Mouse (Mus musculus) neural tube, embryonic 10.5 days (tissue): ENCODE results near the gene Sfxn2.
"Not testable (repeated sequence)": the region's sequence is repeated elsewhere in the genome, so short reads cannot be mapped to it uniquely, and the experiment has no call there.

Experiments
- DNase-seq: peaks from one replicate; pipeline ENCODE4 v3.0.0-alpha.2; 2017; ENCODE audit warnings: low spot score; ENCODE audit errors: extremely low spot score

Gene Sfxn2

DNA sequence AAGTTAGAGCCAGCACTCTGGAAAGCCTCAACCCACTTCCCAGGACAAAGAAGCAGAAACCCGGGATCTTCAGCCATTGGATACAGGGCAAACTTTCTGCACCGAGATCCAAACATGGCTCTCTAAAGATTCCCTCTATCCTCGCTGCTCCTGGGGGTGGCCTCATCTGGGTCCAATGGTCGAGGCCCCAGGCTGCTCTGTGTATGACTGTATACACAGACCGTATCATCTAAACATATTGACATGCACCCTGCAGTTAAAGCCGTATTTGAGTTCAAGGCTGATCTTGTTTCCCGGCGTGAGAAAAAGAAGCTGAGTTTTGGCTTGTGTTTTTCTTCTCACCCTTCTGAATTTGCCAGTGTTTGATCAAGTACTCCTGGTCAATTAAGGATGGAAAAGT is 30.4 kb upstream of the Sfxn2 start:
- no peak for DNase-seq

DNA sequence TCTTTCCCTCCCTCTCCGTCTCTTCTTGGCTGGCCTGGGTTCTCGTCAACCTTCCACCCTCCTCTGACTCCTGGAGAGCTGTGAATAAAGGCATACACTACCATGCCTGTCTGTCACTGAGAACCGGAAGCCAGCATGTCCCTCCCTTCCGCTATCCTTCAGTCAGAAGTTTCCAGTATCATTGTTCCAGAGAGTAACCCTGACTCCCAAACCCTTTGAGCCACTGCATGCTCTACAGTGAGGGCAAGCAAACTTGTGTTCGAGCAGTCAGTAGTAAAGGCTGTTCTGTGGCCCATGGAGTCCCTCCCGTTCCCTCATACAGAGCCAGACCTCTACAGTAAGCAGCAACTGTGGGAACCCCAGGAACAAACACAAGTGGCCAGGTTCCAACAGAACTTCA is 25.6 kb upstream of the Sfxn2 start:
- no peak for DNase-seq

DNA sequence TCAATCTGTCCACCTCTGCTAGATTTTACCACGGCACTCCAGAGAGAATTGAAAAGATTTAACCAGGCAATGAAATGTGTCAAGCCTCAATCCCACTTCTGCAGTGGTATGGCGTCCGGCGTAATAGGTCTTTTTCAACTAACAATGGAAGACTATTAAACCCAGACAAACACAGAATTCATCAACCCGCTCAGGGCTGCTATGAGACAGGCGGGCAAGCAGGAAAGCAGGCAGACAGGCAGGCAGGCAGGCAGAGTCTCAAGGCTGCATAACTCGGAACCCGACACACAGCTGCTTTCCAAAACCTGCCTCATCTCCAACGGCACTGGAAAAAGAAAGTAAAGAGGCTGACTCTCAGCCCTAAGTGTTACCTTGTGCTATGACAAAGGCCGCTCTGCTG is 25.1 kb upstream of the Sfxn2 start:
- no peak for DNase-seq

DNA sequence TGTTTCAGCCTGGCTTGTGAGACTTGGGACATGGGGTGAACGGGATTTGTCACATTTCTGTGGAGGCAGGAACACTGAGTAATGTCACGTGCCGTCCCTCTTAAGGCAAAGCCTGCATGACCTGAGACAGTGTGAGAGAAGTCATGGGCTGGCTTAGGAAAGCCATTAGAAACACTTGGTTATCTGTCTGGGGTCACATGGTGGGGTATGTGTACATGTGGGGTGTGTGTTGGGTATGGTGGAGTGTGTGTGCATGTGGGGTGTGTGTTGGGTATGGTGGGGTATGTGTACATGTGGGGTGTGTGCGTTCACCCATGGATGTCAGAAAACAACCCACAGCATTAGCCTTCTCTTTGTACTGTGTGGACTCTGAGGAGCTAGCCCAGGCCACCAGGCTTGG is 22.8 kb upstream of the Sfxn2 start:
- no peak for DNase-seq

DNA sequence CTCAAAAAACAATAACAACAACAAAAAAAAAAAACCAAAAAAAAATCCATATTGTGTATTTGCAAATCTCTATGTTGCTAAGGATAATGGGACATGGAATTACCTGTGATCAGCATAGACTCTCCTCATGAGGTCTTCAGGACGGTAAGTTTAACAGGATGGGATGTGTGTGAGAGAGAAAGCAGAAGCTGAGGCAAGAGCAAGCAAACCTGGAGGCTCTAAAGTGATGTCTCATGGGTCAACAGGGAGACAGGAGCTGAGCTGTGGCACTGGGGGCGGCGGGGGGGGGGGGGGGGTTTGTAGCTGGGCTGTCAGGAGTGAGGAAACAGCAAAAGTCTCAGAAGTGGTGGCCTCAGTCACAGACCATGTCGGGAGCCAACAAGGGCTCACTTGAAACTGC is 20.7 kb upstream of the Sfxn2 start:
- DNase-seq, result no peak

- no peak for DNase-seq
These were observed 19.6 kb upstream of the Sfxn2 start for GRCm38 (mm10) chr19:46553541-46553955.

DNA sequence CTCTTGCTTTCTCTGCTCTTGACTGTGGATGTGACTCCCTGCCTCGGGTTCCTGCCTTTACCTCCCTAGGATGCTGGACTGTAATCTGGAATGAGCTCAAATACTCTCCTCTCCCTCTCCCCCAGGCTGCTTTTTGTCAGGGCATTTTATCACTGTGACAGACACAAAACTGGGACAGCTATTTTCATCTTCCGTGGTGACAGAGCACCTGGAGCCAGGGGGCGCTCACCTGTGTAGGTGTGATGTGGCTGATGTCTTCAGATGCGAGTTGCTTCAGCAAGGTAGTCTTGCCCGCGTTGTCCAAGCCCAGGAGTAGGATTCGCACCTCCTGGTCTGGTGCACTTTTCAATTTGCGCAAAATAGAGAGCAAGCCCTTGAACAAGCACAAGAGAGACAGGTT is 15.2 kb upstream of the Sfxn2 start:
- DNase-seq, result no peak

GRCm38 (mm10) chr19:46558631-46559030 is 14.5 kb upstream of the Sfxn2 start:
- DNase-seq, result no peak

DNA sequence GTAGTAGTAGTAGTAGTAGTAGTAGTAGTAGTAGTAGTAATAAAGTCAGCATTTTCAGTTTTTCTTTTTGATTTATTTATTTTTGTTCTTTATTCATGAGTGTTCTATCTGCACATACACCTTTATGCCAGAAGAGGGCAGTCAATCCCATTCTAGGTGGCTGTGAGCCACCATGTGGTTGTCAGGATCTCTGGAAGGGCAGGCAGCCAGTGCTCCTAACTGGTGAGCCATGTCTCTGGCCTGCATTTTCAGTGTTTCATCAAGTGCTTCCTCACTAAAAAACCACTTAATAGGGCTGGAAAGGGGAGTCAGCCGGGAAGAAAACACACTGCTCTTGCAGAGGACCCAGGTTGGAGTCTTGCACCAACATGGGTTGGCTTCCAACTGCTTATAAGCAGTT is 11.0 kb upstream of the Sfxn2 start:
- peak; percentile 29 for DNase-seq

- DNase-seq, result no peak
These were observed 10.3 kb upstream of the Sfxn2 start for GRCm38 (mm10) chr19:46562581-46563515.

- DNase-seq, result no peak
These were observed 9.6 kb upstream of the Sfxn2 start for GRCm38 (mm10) chr19:46563603-46564002.

DNA sequence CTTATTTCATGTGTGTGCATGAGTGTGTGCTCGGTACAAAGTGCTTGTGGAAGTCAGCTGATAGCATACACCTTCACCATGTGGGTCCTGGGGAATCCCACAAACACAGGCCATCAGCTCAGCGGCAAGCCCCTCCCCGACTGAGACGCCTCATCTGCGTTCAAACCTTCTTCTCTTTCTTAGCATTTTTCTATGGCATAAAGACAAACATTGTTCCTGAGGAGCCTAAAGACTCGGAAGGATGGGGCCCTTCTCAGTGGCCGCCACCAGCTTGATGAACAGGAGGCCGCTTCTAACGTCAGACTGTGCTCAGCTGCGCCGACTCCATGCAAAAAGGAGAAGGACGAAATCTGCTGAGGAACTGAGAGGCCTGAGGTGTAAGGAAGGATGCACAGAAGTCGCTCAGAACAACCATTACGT is 9.1 kb upstream of the Sfxn2 start:
- no peak for DNase-seq

DNA sequence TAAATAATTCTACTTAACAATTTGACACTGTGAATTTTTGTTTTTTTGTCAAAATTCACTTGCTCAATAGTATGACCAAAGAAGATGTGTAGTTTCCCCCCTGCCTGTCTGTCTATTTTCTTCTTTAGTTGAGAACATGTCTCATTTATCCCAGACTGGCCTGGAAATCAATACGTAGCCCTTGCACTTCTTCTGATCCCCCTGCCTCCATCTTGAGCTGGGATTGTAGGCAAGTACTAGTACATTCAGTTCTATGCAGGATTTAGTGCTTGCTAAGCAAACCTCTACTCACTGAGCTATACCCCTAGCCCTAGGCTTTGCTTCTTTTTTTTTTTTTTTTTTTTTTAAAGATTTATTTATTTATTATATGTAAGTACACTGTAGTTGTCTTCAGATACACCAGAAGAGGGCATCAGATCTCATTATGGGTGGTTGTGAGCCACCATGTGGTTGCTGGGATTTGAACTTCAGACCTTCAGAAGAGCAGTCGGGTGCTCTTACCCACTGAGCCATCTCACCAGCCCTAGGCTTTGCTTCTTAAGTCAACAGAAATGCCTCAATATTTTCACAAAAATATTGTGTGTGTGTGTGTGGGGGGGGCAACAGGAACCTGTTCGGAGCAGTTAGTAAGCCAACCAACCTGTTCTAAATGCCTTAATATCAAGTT is 1.8 kb upstream of the Sfxn2 start:
- DNase-seq, result not testable (repeated sequence)

GRCm38 (mm10) chr19:46571878-46572244 is 1.3 kb upstream of the Sfxn2 start:
- DNase-seq, result no peak

DNA sequence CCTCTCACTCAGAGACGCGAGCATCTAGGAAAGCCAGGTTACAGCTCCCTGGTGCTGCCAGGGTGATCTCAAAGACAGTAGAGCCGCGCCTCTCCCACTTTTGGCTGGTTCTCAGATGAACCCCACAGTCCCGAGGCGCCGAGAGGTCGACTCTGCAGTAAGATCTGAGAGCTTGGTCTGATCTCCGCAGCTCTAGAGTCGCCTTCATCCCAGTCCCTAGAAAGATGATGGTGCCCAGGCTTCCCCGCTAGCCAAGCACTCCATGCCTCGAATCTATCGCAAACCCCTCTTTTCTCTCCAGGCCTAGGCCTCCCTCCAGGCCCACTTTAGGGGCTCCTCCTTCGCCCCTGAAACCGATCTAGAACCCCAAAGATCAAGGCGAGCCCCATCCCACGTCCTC is 617 bp upstream of the Sfxn2 start:
- DNase-seq, result no peak

GRCm38 (mm10) chr19:46573990-46574389 is 825 bp downstream of the Sfxn2 start:
- no peak for DNase-seq

GRCm38 (mm10) chr19:46575196-46575595 is 2.0 kb downstream of the Sfxn2 start:
- no peak for DNase-seq

DNA sequence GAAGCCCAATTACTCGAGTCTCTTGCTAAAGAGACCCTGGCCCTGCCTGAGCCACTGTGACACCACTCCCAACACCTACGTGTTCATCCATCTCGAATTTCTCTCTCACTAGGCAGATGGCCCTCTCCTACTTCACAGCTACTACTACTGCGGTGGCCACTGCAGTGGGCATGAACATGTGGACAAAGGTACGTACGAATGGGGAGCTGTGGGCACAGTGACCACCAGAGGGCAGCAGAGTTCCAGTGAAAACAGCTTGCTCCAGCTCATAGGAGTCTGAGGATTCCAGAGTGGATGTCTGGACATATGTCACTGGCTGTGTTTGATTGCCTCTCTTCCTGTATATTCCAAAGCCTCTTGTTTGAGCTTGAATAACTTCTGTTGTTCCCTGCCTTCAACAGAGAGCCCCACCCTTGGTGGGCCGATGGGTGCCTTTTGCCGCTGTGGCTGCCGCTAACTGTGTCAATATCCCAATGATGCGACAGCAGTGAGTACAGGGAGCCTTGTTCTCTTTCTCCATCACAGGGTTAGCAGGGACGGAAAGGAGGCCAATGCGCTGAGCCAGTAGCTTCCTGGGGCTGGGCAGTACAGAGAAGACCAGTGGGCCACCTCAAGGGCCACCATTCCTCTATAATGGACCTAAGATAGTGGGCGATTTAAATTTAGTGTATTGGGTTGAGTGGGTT is 14.8 kb downstream of the Sfxn2 start:
- peak; percentile 89 for DNase-seq

GRCm38 (mm10) chr19:46591575-46591974 is 18.4 kb downstream of the Sfxn2 start:
- no peak for DNase-seq

GRCm38 (mm10) chr19:46592751-46593439 is 19.7 kb downstream of the Sfxn2 start:
- DNase-seq, result no peak

DNA sequence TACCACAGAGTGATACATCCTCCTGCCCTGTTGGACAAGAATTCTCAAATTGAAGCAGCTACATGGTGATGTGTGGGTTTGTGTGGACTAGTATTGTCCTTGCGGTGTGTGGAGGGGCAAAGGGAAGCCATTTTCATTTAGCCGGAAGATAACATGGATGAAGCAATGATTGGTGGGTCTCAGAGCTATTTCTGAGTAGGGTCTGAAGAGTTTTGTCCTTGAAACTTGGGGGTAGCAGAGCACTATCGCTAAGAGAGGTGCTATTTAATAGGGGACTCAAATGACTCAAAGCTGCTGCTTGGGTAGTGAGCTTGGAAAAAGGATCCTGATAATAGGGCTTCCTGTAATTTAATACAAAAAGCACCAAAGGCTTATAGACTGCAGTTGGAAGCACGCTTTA is 25.0 kb downstream of the Sfxn2 start:
- no peak for DNase-seq
